Mouse (Mus musculus): ENCODE data around the gene Cd40lg. TPM values are rescaled to one million over a fixed set of nuclear protein-coding genes. Genes with fewer than 3 reads are reported as not detected.

Cd40lg gene
- polyA plus RNA-seq (2015; fragmentation: Illumina TruSeq; extraction: RNeasy Lipid Tissue Mini Kit (QIAGEN cat#74804); ENCODE audit: insufficient read depth, low replicate concordance): 8.7 TPM

GRCm38 (mm10) chrX:57211876-57212275 lies at the start of gene Cd40lg:
Cd40lg (plus strand) TSS chrX:57212143.

Other genes starting within 250 kb of the Cd40lg start
- not detected for gene Brs3, start 169.1 kb upstream of the Cd40lg start, polyA plus RNA-seq (2015; fragmentation: Illumina TruSeq; extraction: RNeasy Lipid Tissue Mini Kit (QIAGEN cat#74804); ENCODE audit: insufficient read depth, low replicate concordance)
- 72.1 TPM for gene Htatsf1, start 158.6 kb upstream of the Cd40lg start, polyA plus RNA-seq (2015; fragmentation: Illumina TruSeq; extraction: RNeasy Lipid Tissue Mini Kit (QIAGEN cat#74804); ENCODE audit: insufficient read depth, low replicate concordance)
- gene Vgll1, start 124.0 kb upstream of the Cd40lg start, polyA plus RNA-seq (2015; fragmentation: Illumina TruSeq; extraction: RNeasy Lipid Tissue Mini Kit (QIAGEN cat#74804); ENCODE audit: insufficient read depth, low replicate concordance): not detected
- gene Arhgef6, start 126.6 kb downstream of the Cd40lg start, polyA plus RNA-seq (2015; fragmentation: Illumina TruSeq; extraction: RNeasy Lipid Tissue Mini Kit (QIAGEN cat#74804); ENCODE audit: insufficient read depth, low replicate concordance): 158 TPM
- 115 TPM for gene Rbmx, start 180.9 kb downstream of the Cd40lg start, polyA plus RNA-seq (2015; fragmentation: Illumina TruSeq; extraction: RNeasy Lipid Tissue Mini Kit (QIAGEN cat#74804); ENCODE audit: insufficient read depth, low replicate concordance)
- gene Gm364, start 197.0 kb downstream of the Cd40lg start, polyA plus RNA-seq (2015; fragmentation: Illumina TruSeq; extraction: RNeasy Lipid Tissue Mini Kit (QIAGEN cat#74804); ENCODE audit: insufficient read depth, low replicate concordance): not detected